Mouse (Mus musculus): Measurements from ENCODE around the gene Hhat.

Gene Hhat

DNA sequence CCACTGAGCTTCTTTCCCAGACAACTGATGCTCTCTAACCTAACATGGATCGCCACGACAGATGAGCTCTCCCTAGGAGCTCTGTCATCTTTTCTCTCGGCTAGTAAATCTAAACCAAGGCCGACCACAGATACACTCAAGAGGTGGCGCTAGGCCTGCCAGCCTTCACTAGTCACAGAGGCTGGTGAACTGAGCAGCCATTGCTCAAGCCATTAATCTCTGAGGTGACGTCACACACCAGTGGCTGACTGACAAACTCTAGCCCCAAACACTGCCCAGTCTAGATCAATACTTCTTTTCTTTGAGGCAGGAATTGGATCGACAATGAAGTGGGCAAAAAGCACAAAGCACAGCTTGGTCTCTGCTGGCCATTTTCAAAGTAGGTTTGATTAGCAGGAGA is 226.1 kb downstream of the Hhat start:
- DNase-seq: no peak

DNA sequence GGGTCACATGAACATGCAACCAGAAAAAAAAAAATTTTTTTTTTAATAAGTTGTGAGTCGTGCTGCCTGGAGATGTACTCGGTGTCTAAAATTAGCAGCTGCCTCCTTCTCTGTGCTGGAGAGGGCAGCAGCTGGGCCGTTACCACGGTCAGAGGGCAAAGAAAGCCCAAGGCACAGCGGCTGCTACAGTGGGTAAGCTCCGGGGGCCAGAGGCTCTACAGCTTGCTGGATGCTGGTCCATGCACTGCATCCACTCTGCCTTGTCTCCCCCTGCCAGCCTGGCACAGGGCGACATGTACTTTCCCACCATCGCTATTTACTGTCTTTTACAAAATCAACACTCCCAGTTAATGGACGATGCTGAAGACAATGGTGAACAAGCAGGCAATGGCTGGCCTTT is 226.9 kb downstream of the Hhat start:
- no peak for DNase-seq

DNA sequence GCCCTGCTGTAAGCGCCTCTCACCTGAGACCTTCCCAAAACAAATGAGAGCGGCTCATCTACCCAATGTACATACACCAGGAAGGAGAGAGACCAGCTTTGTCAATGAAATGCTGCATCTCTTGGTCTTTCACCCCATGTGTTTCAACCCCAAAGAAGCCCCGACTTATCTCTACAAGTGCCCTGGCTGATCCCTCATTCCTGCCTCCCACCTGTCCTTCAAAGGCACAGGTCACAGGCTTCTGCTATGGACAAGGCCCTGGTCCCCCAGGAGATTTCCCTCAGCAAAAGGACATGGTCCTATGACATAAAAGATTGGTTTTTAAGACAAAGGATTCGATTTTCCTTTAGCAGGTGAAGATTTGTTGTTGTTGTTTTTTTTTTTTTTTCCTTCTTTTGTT is 227.3 kb downstream of the Hhat start:
- no peak for DNase-seq

DNA sequence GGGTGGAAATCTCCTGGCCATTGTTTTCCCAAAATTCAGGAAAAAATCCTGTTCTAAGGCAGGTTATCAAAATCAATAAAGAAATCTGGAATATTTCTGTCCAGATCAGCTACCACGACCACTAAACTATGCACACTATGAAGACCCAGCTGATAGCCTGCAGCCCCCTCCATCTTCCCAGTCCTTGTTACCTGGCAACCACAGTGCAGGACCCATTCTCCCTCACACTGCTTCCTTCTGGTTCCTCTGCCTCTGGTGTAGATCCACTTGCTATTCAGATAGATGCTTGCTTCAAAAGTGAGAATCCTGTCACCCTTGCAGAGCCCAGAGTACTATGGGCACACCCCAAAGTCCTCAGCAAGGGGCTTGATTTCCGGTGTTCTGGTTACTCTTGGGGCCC is 228.9 kb downstream of the Hhat start:
- no peak for DNase-seq

DNA sequence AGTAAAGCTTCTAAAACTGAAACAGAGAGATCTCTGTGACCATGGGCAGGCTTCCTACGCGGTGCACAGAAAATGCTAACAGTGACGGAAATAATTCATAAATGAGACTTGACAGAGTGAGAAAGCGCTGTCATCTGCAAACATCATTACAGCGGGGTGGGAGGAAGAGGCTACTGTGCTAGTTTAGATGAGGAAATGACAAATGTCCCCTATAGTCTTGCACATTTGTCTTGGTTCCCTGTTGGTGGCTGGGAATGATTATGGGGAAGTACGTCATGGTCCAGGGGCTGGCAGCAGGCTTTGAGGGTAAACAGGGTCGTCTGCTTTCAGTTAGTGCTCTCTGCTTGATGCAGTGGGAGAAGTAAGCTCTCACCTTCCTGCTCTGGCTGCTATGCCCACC is 233.9 kb downstream of the Hhat start:
- DNase-seq: no peak

DNA sequence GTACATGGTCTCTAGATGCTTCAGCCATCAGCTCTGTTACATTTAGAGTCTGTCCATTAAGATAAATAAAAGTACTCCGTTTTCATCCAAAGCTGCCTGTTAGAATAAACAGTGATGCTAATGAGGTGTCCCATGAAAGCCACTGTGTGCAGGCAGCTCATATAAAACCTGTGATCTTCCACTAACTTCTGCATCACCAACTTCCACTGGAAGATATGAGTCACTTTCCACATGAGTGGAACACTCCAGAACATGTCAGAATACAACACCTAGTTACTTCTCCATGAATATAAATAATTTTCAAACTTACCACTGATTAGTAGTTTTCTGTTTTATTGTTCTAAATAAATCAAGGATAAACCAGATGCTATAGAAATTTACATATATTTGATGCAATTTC is 234.6 kb downstream of the Hhat start:
- no peak for DNase-seq

DNA sequence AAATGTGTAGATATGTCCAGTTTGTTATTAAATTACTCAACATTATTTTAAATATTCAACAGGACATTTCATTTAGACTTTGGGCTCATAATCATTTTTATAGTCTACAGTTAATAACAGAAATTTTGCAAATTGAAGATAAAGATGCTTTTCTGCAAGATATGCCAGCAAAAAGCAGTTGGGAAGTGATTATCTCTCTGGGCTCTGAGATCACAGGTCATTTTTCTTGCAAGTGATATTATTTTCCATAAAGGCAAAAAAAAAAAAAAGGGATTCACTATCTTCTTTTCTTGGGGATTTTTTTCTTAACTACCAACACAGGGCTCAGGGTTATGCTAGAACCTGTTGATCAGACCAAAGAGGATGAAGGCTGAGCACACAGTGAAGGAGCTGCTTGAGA is 238.0 kb downstream of the Hhat start:
- DNase-seq: no peak

DNA sequence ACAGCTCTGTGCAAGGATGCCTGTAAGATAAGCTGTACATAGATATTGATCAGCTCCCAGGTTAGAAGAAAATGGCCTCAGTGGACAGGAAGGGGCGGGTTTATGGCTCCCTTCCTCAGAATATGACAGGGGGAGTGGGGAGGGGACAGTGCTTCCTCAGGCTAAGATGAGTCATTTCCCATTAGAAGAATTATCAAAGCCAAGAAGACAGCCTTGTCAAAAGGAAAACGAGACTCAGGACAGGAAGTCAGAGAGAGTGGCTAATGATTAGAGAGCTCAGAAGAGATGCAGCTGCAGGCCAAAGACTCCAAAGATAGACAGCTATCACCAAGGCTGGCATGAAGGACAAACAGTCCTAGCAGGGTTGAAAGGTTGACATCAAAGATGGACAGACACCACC is 238.8 kb downstream of the Hhat start:
- DNase-seq: no peak

DNA sequence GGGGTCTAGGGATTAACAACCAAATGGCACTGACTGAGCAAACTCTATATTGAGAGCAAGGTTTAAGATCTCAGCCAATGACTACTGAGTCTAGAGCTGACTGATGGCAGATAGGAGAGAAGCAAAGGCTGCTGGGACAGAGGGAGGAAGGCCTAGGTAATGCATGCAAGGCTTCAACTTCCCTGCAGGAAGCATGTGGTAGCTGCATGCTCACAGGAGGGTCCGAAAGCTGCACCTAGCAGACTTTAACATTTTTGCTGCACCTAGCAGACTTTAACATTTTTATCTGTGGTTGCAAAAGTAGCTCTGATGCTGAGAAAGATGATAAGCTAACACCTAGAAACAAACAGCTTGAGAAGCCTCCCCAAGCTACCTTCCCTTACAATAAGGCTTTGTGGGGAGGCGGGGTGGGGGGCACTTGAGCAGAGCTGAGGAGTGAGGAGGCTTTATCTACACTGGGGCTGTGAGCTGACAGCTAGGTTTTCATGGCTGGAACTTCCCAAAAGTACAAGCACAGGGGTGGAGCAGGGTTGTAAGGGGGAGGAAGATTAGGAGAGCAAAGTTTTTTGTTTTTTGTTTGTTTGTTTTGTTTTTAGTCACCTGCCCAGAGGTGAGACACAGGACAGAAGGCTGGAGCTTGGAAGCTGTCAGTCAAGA is 239.4 kb downstream of the Hhat start:
- DNase-seq: no peak

DNA sequence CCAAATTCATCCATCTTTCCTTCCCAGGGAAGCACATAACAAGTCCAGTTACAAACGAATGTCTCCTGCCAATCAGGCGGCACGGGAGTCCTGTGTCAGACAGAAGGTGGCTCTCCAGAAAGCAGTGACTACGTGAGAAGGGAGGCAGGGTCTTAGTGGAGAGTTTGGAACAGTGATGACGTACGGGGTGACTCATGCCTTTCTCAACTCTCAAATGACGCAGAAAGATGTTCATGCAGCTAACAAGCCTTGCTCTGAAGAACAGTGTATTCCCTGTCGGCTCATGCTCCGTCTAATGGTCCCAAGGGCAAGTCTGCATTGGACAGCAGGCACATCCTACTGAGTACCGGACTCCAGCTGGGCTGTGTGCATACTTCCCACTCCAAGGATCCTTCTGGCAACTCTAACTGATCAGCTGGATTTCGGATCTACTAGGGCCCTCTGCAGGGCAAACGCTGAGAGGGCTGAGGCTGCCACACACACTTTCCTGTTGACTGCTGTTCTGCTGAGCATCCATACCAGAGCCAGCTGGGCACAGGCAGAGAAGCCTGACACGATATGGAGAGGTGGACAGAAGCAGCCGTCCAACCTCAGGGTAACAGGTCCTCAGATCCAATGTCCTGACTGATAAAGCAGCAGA is 245.2 kb downstream of the Hhat start:
- DNase-seq: no peak

DNA sequence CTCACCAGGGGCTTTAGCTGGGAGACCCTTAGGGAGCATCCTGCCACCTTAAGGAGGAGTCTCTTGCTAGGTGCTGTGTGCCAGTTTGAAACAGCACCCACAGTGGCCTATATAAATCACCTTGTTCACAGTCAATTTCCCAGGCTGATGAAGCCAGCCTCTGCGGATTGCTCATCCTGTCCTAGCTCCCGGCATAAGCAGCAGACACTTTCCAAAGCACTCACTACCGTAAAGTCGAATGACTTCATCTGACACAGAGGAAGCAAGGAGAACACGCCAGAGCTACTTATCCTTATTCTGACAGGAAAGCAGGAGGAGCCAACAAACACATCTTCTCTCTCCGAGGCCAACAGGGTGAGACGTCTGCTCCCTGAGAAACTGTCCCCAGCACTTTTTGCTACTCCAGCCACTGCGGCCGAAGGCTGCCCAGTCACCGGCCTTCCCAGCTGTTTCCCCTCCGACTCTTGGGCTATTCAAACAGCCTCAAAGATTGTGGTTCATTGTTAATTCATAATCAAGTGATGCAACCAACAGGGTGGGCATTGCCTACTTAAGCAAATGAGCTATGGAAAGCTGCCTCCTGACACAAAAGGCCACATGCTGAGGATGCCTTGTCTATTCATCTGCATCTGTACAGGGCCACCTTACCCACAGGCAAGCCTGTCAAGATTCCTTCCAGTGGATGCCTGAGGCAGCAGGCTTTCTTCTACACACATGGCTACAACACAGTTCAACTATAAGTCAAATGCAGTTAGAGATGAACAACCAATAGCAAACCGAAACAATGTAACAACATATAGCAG is 248.4 kb downstream of the Hhat start:
- DNase-seq: no peak

DNA sequence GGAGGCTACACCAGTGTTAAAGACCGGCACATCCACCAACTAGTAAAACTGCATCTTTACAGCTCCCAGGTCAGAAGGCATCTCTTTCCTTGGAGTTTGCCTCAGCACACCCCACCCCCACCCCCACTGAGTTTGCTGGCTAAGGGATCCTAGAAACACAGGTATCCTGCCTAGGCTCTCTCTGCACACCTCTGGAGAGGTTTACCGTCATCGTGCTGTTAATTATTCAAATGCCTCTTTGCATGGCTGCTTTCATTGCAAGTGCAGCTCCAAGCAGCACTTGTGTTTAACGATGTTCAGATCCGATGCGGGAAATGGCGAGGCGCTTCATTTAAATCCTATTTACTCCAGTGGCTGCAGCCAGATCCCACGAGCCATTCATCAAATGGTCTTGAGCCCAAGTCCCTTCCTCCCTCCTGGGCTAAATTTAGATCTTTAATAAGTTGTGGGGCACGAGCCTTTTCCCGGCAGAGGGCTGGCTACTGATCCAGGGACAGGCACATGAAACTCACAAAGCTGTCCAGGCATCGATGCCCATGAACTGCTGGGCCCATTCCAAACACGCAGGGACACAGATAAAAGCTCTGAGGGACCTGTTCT is 250.1 kb downstream of the Hhat start:
- DNase-seq: no peak

DNA sequence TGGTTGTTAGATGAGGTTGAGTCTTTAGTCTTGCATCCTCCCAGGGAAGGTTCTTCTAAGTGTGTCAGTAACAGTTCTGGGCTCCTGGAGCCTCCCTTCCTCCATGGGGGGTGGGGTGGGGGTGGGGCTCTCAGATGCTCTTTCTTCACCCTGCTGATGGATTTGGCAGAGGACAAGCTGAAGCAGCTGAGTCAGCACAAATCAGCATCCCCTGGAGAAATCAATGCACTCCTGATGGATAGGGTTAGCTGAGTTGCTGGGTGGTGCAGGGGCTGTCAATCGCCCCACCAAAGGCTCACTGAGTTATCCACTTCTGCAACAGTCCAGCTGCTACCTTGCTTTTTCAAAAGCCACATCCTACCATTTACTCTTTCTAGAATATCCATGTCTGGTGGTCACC is 251.3 kb downstream of the Hhat start:
- no peak for DNase-seq

DNA sequence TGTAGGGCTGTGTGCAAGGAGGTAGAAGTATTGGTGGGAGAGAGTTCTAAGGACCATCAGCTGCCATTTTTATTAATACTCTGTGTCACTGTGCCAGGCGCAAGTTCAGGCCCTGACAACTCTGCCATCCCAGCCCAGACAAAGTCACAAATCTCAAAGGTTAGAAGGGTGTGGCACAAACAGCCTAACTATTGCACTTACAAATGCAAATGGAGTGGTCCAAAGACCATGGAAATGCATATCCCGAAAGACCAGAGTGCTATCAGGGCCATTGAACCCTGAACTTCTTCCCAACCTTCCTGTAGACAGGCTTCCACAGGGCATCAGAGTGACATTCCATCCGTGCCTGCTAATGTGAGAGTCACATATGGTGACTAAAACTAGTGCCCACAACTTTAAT is 255.7 kb downstream of the Hhat start:
- no peak for DNase-seq

DNA sequence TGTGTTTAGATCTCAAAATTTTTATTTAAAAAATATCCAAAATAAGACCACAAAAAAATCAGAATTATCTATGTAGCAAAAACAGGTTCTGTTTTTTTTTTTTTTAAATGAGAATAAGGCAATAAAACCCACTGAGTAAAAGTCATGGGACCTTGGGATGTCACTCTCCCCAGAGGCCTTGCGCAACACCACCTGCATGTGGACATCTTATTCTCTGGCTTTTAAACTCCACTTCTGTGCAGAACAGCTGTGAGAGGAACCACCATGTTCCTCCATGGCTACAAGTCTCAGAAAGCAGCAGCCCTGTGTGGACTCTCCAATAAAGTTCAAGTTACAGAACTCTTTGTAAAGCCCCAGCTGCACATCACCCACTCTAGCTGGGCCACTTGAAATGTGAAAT is 258.2 kb downstream of the Hhat start:
- no peak for DNase-seq

DNA sequence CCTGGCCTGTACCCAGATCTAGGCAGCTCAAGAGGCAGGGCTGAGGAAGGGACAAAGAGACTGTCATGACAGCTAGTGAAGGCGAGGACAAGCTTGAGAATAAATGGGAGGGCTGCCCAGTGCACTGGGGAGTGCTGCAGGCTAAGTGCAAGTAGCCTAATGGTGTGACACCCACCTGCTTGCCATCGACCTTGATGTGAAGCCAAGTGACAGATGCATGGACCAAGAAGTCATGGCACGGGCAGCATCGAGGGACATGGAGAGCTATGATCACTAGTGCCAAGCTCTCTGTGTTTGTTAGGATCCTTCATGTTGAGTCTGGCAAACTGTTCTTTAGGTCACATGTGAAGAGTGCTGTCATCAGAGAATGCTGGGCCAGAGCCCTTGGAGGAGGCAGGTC is 267.4 kb downstream of the Hhat start:
- no peak for DNase-seq

DNA sequence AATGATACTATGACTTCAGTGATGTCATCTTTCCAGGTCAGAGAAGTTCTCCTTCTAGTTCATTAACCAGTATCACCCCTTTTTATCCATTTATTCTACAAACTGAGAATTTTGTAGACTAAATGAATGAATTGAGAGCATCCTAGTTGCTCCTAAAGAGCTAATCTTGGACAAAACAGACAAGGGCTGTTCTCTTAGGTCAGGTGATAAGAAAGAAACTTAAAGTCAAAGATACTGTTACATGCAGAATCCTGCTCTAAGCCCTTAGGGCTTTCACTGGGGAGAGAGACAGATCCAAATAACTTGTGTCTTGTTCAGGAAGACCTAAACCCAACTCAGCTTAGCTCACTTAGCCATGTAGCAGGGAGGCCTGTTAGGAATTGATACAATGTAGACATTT is 268.2 kb downstream of the Hhat start:
- DNase-seq: no peak

DNA sequence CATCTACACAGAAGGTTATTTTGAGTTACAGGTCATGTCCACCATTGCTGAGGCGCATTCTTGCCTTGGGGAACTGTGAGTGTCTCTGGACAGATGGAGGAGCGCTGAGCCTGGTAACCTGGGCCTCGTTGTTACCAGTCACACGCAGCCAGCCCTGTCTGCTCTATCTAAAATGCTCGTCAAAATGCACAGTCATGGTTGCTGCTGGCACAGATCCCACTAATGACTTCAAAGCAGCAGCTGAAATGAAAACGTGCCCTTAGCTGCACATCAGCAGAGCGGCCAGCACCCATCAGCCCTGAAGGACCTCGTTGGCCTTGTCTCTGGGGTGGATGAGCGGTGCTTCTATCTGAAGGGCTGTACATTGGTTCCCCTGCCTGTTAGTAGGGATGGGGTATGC is 269.0 kb downstream of the Hhat start:
- no peak for DNase-seq

DNA sequence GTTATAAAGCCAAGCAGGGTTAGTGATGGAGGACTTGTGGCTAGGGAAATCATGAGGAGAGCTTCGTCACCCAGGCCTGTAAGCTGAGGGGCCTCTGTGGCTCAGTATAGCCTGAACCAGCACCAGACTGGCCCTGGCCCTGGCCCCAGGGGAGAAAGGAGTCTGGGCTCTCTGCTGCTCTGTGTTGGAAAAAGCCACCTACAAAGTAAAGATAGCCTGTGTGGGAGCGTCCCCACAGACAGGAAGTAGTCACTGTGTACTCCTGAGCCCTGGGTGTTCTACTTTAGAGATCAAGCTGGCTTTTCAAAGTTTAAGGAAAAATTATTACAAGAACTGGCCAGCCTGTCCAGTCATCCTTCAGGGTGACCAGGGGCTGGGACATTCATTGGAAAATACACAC is 273.5 kb downstream of the Hhat start:
- no peak for DNase-seq

DNA sequence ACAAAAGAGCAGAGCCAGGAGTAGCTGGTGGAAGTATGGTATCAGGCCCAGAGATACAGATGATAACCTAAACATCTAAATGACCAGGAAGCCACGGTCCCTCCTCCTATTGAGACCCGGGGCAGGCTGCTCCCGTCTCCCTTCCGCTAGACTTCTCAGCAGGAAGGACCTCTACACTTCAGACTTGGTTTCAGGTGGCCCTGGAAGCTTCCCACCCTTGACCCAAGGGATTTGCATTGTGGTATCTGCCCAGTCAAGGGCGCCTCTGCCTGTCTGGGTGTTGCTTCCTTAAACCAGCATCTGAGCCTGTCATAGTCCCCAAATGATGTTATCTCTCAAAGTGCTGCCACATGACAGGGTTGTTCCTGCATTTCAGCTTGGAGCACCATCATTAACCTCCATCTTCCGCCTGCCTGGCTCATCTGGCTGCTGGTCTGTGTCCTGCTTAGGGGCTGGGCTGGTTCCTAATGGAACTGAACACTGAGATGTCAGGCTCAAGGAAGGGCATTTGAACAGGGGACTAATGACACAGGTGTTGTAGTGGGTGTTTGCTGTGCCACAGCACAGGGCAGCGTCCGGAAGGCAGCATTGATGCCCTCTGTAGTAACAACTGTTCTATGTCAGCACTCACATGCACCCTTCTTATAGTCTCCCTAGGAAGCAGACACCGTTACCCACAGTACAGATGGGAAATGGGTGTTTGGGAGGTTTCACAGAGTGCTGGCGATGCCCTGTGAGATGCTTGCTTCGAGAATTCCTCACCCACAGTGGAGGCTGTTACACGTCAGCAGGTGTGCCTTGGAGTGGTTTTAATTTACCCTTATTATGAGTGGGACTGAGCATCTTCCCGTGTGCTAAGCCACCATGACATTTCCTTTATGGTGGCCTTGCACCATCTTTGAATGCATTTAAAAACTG is 280.9 kb downstream of the Hhat start:
- no peak for DNase-seq

DNA sequence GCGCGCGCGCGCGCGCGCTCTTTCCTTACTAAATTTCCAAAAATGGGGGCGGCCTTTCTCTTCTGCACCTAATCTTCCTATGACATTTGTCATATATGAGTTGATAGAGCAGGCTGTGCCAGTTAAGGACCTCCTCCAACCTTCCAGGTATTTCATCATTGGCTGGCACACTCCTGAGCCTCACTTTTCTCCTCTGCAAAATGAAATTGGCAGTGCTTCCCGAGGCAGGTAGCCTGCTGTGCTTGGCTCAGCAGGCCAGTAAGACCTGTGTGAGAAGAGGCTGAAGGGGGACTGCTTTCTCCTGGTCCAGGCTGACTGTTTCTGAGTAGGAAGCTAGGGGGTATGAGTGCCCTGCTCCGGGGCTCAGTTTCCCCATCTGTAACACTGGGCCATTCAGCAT is 283.5 kb downstream of the Hhat start:
- no peak for DNase-seq

DNA sequence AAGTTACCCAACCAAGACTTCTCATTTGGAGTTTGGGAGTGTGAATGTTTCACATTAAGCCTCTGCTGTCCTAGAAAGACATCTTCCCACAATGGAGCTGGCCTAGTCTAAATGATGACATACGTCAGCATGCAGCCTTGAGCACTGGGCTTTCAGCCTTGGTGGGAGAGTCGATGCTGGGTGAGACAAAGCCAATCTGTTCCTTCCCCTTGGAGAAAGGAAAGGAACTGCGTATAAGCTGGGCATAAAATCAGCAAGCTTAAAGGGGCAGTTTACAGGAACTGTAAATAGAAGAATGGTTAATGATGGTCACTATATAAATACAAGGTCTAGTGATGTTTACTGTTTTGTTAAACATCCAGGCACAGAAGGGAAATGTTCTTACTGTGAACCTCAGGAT is 286.0 kb downstream of the Hhat start:
- no peak for DNase-seq

DNA sequence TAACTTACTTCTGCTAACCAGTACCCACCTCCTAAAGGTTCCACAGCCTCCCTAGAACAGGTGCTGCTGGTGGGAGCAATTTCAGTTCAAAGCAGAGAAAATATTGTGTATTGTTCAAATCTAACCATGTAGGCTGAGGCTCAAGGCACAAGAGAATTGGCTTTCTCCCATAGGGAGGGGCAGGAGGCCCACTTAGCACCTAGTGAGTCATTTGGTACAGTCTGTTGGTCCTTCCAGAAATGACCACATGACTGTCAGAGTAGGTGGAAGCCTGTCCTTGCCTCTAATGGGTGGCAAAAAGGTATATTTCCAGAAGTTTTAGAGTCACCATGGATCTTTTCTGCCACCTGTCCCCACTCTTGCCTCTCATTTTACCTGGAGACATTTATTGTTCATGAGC is 289.6 kb downstream of the Hhat start:
- DNase-seq: no peak

All from thymus, postnatal 36 days (tissue).